Comparison of ENCODE assay signal across 13 mouse cellular contexts in genomic region chr1:155427126-155427865, GRCm38 (mm10). TPM values are rescaled to one million over a fixed set of nuclear protein-coding genes. Genes with fewer than 3 reads are reported as not detected.
A peak's percentile ranks its signal among the peaks of the same experiment; 100 is the strongest.
DNase-seq lines count a peak whose midpoint lies in the region; ATAC-seq and TF ChIP-seq lines count a peak whose summit lies in the region.
"Had no signal": no experiment of that assay in that cellular context is flagged by ENCODE, and none has a peak within 500 bp of the region (broad histone marks: within the 10 kb centered on the region; RNA-seq: fewer than 3 reads in every experiment).

No protein-coding gene starts in this region.

- H3K36me3 ChIP-seq in embryonic facial prominence, embryonic 11.5 days (replicated peaks; ENCODE audit: control insufficient read depth, insufficient read depth, low read depth, low read length): no peaks in the 10 kb centered on the region
- H3K36me3 ChIP-seq in hindbrain, embryonic 12.5 days: no peaks in the 10 kb centered on the region
- no peaks in the 10 kb centered on the region for H3K36me3 ChIP-seq in midbrain, embryonic 15.5 days (replicated peaks)
- H3K36me3 ChIP-seq: G1E had no signal

- H3K4me1 ChIP-seq in embryonic facial prominence, embryonic 11.5 days (ENCODE audit: control insufficient read depth, insufficient read depth, low read length): no peaks in the 10 kb centered on the region
- peaks cover 14% of the 10 kb centered on the region for H3K4me1 ChIP-seq in hindbrain, embryonic 12.5 days
- peaks cover 7% of the 10 kb centered on the region; the same call in 1 of the 2 replicates for H3K4me1 ChIP-seq in midbrain, embryonic 15.5 days

- peak; percentile 90 for DNase-seq in brain, embryonic 14.5 days (ENCODE audit: low read depth)
- DNase-seq in embryonic facial prominence, embryonic 11.5 days (ENCODE audit: low spot score): no peak
- DNase-seq in T-cell, adult 2 months (ENCODE audit: low spot score): no peak
- no peak for DNase-seq in right cerebral cortex, postnatal 4 days
- no peak for DNase-seq in heart, adult 11 months
- DNase-seq: cerebellum, adult 8-10 months; layer of hippocampus, adult 9-11 months; liver, postnatal 0 days; lung, postnatal 4 days had no signal

- no peaks in the 10 kb centered on the region for H3K9me3 ChIP-seq in embryonic facial prominence, embryonic 11.5 days (replicated peaks; ENCODE audit: control insufficient read depth, low read length)
- H3K9me3 ChIP-seq in hindbrain, embryonic 12.5 days (replicated peaks): no peaks in the 10 kb centered on the region
- no peaks in the 10 kb centered on the region for H3K9me3 ChIP-seq in midbrain, embryonic 15.5 days
- H3K9me3 ChIP-seq: G1E had no signal

- no peaks in the 10 kb centered on the region for H3K27me3 ChIP-seq in embryonic facial prominence, embryonic 11.5 days (ENCODE audit: control insufficient read depth, insufficient read depth, low read length)
- no peaks in the 10 kb centered on the region; the same call in 1 of the 2 replicates for H3K27me3 ChIP-seq in hindbrain, embryonic 12.5 days
- H3K27me3 ChIP-seq in midbrain, embryonic 15.5 days (replicated peaks): no peaks in the 10 kb centered on the region

- ATAC-seq in embryonic facial prominence, embryonic 11.5 days (replicated peaks; ENCODE audit: insufficient number of reproducible peaks, low FRiP score, low TSS enrichment, low read depth): 0 out of 2 replicates have a peak, but pooled peaks have one; percentile 29
- peak; percentile 87 for ATAC-seq in hindbrain, embryonic 12.5 days (ENCODE audit: low FRiP score)
- peak; percentile 88 for ATAC-seq in midbrain, embryonic 15.5 days (replicated peaks)
- ATAC-seq: inflammation-experienced regulatory T-cells, adult 6 months; liver, postnatal 0 days had no signal

- no peak for TF ChIP-seq POLR2A in brain, embryonic 14.5 days (IDR thresholded peaks at IDR 0.05; ENCODE audit: borderline replicate concordance, extremely low read depth, insufficient read depth, insufficient read length, poor library complexity, severe bottlenecking)

- H3K4me2 ChIP-seq in embryonic facial prominence, embryonic 11.5 days (ENCODE audit: low read depth, low read length): no peak overlapping the region
- H3K4me2 ChIP-seq in hindbrain, embryonic 12.5 days (replicated peaks): no peak overlapping the region
- H3K4me2 ChIP-seq in midbrain, embryonic 15.5 days: no peak overlapping the region

- no peak for TF ChIP-seq CTCF in brain, embryonic 14.5 days (IDR thresholded peaks at IDR 0.05; ENCODE audit: borderline replicate concordance, extremely low read depth, insufficient read depth, insufficient read length)

- 44% methylated on average over 6 of the region's 6 CpGs for WGBS in embryonic facial prominence, embryonic 11.5 days
- WGBS in hindbrain, embryonic 12.5 days: 48% methylated on average over 6 of the region's 6 CpGs
- WGBS in midbrain, embryonic 15.5 days: 23% methylated on average over 6 of the region's 6 CpGs

- H3K9ac ChIP-seq in embryonic facial prominence, embryonic 11.5 days (replicated peaks; ENCODE audit: low read length): no peak overlapping the region
- H3K9ac ChIP-seq in hindbrain, embryonic 12.5 days: no peak overlapping the region
- no peak overlapping the region for H3K9ac ChIP-seq in midbrain, embryonic 15.5 days
- H3K9ac ChIP-seq: liver, postnatal 0 days had no signal

- H3K4me3 ChIP-seq in embryonic facial prominence, embryonic 11.5 days (ENCODE audit: low read depth, low read length): no peak overlapping the region
- H3K4me3 ChIP-seq in hindbrain, embryonic 12.5 days: no peak overlapping the region
- H3K4me3 ChIP-seq in midbrain, embryonic 15.5 days: no peak overlapping the region

- H3K27ac ChIP-seq in embryonic facial prominence, embryonic 11.5 days (replicated peaks; ENCODE audit: low read depth, low read length): no peak overlapping the region
- H3K27ac ChIP-seq in hindbrain, embryonic 12.5 days: no peak overlapping the region
- no peak overlapping the region for H3K27ac ChIP-seq in midbrain, embryonic 15.5 days

RNA-seq across cellular contexts. Expression of gene Xpr1, which starts 10.1 kb away (rescaled TPM):
- polyA plus RNA-seq in brain, embryonic 14.5 days (2012; rRNA removed): 88.8 and 125 TPM in 2 replicates
- 5.3 and 6.4 TPM in 2 replicates for polyA plus RNA-seq in embryonic facial prominence, embryonic 11.5 days (2014; fragmentation: Nextera tagmentation; extraction: Ambion mirVana)
- polyA plus RNA-seq in hindbrain, embryonic 12.5 days (2016; fragmentation: Nextera tagmentation; extraction: Ambion mirVana): 29.3 and 31.1 TPM in 2 replicates
- 66.0 and 72.7 TPM in 2 replicates for polyA plus RNA-seq in midbrain, embryonic 15.5 days (2015; fragmentation: Nextera tagmentation; extraction: Ambion mirVana)

Comparison
In these comparisons a context has a peak if more than half of its experiments do, and no peak if none do; other contexts are left out.
1. ATAC-seq: peak in every context shown above with its lines; median percentile 88 in midbrain, embryonic 15.5 days; 87 in hindbrain, embryonic 12.5 days; 29 in embryonic facial prominence, embryonic 11.5 days.